Mouse (Mus musculus): ENCODE results near the gene Atp13a2.

Atp13a2 gene

GRCm38 (mm10) chr4:140962207-140962909 lies 24.3 kb upstream of the Atp13a2 start:
- DNase-seq (ENCODE audit: low read depth) = no peak

GRCm38 (mm10) chr4:140962950-140963349 lies 23.7 kb upstream of the Atp13a2 start:
- DNase-seq (ENCODE audit: low read depth) = peak; percentile 77

GRCm38 (mm10) chr4:140963941-140964597 lies 22.6 kb upstream of the Atp13a2 start:
- no peak for DNase-seq (ENCODE audit: low read depth)

- peak; percentile 85 for DNase-seq (ENCODE audit: low read depth)
Observed at GRCm38 (mm10) chr4:140964620-140965019, 22.1 kb upstream of the Atp13a2 start.

GRCm38 (mm10) chr4:140967386-140968159 lies 19.1 kb upstream of the Atp13a2 start:
- DNase-seq (ENCODE audit: low read depth) = no peak

GRCm38 (mm10) chr4:140971691-140972090 lies 15.0 kb upstream of the Atp13a2 start:
- DNase-seq (ENCODE audit: low read depth) = no peak

- no peak for DNase-seq (ENCODE audit: low read depth)
Observed at GRCm38 (mm10) chr4:140974408-140974807, 12.3 kb upstream of the Atp13a2 start.

GRCm38 (mm10) chr4:140975356-140975755 lies 11.3 kb upstream of the Atp13a2 start:
- DNase-seq (ENCODE audit: low read depth) = no peak

- DNase-seq (ENCODE audit: low read depth) = no peak
Observed at GRCm38 (mm10) chr4:140977278-140977677, 9.4 kb upstream of the Atp13a2 start.

GRCm38 (mm10) chr4:140977886-140978692 lies 8.6 kb upstream of the Atp13a2 start:
- no peak for DNase-seq (ENCODE audit: low read depth)

- DNase-seq (ENCODE audit: low read depth) = peak; percentile 20
Observed at GRCm38 (mm10) chr4:140981605-140982004, 5.1 kb upstream of the Atp13a2 start.

- no peak for DNase-seq (ENCODE audit: low read depth)
Observed at GRCm38 (mm10) chr4:140982808-140983207, 3.9 kb upstream of the Atp13a2 start.

- DNase-seq (ENCODE audit: low read depth) = peak; percentile 77
Observed at GRCm38 (mm10) chr4:140983442-140983841, 3.2 kb upstream of the Atp13a2 start.

- DNase-seq (ENCODE audit: low read depth) = no peak
Observed at GRCm38 (mm10) chr4:140984544-140984943, 2.1 kb upstream of the Atp13a2 start.

GRCm38 (mm10) chr4:140986024-140986710 lies 506 bp upstream of the Atp13a2 start:
- no peak for DNase-seq (ENCODE audit: low read depth)

- no peak for DNase-seq (ENCODE audit: low read depth)
Observed at GRCm38 (mm10) chr4:140987476-140987875, 803 bp downstream of the Atp13a2 start.

GRCm38 (mm10) chr4:140988706-140989290 lies 2.1 kb downstream of the Atp13a2 start:
- DNase-seq (ENCODE audit: low read depth) = no peak

- no peak for DNase-seq (ENCODE audit: low read depth)
Observed at GRCm38 (mm10) chr4:140989447-140989846, 2.8 kb downstream of the Atp13a2 start.

GRCm38 (mm10) chr4:140992215-140992614 lies 5.5 kb downstream of the Atp13a2 start:
- no peak for DNase-seq (ENCODE audit: low read depth)

- no peak for DNase-seq (ENCODE audit: low read depth)
Observed at GRCm38 (mm10) chr4:140993846-140994245, 7.2 kb downstream of the Atp13a2 start.

- DNase-seq (ENCODE audit: low read depth) = no peak
Observed at GRCm38 (mm10) chr4:140995811-140996210, 9.1 kb downstream of the Atp13a2 start.

All from NIH3T3 (cell line).